Mouse (Mus musculus) kidney, postnatal 25 days (tissue): ENCODE data around the gene Hist1h3i.
"Not testable (repeated sequence)": the region's sequence is repeated elsewhere in the genome, so short reads cannot be mapped to it uniquely, and the experiment has no call there.

Experiments
- DNase-seq, 2 experiments: peaks; one replicate each; pipeline ENCODE4 v3.0.0; 2021; ENCODE audit warnings: mixed read lengths in 2 of 2

The Hist1h3i gene

GRCm38 (mm10) chr13:21783255-21783617 is at the start of gene Hist1h3i:
Gene Hist1h3i, minus strand, starts transcription at chr13:21783370.
- DNase-seq = peak; percentile 52 to 65

GRCm38 (mm10) chr13:21831418-21832394 is 48.5 kb upstream of the Hist1h3i start, which contains the start of gene Hist1h4n:
Gene Hist1h4n, minus strand, starts transcription at chr13:21832196.
- peak in 1 of 2 experiments; percentile 21 for DNase-seq

GRCm38 (mm10) chr13:21830344-21830743 is 47.2 kb upstream of the Hist1h3i start:
- DNase-seq = no peak

GRCm38 (mm10) chr13:21828511-21828910 is 45.3 kb upstream of the Hist1h3i start:
- DNase-seq = no peak

GRCm38 (mm10) chr13:21820082-21820890 is 37.1 kb upstream of the Hist1h3i start:
- not testable (repeated sequence) for DNase-seq

- DNase-seq = not testable (repeated sequence)
Observed at GRCm38 (mm10) chr13:21812092-21812491, 28.9 kb upstream of the Hist1h3i start.

- peak; percentile 44 to 46 for DNase-seq
Observed at GRCm38 (mm10) chr13:21811539-21811938, 28.4 kb upstream of the Hist1h3i start, which contains the start of gene Hist1h4m. Gene Hist1h4m, plus strand, starts transcription at chr13:21811746.

- DNase-seq = not testable (repeated sequence)
Observed at GRCm38 (mm10) chr13:21811074-21811473, 27.9 kb upstream of the Hist1h3i start.

GRCm38 (mm10) chr13:21810073-21810472 is 26.9 kb upstream of the Hist1h3i start, which contains the start of the genes Hist1h2bq and Hist1h2ao:
Gene Hist1h2bq, minus strand, starts transcription at chr13:21810197.
Gene Hist1h2ao, plus strand, starts transcription at chr13:21810465.
- not testable (repeated sequence) for DNase-seq

GRCm38 (mm10) chr13:21803058-21803457 is 19.9 kb upstream of the Hist1h3i start:
- not testable (repeated sequence) for DNase-seq

GRCm38 (mm10) chr13:21797163-21797562 is 14.0 kb upstream of the Hist1h3i start:
- not testable (repeated sequence) for DNase-seq

- DNase-seq = no peak
Observed at GRCm38 (mm10) chr13:21795584-21795983, 12.4 kb upstream of the Hist1h3i start.

- DNase-seq = no peak
Observed at GRCm38 (mm10) chr13:21790601-21791283, 7.6 kb upstream of the Hist1h3i start.

- DNase-seq = no peak
Observed at GRCm38 (mm10) chr13:21789925-21790324, 6.8 kb upstream of the Hist1h3i start.

- DNase-seq = no peak
Observed at GRCm38 (mm10) chr13:21787760-21788593, 4.8 kb upstream of the Hist1h3i start.

GRCm38 (mm10) chr13:21786899-21787629 is 3.9 kb upstream of the Hist1h3i start, which contains the start of the genes Hist1h2an and Hist1h2bp:
Gene Hist1h2an, minus strand, starts transcription at chr13:21787218.
Gene Hist1h2bp, plus strand, starts transcription at chr13:21787461.
- peak; percentile 88 to 90 for DNase-seq

GRCm38 (mm10) chr13:21786189-21786898 is 3.2 kb upstream of the Hist1h3i start:
- DNase-seq = no peak

- no peak for DNase-seq
Observed at GRCm38 (mm10) chr13:21784311-21784710, 1.1 kb upstream of the Hist1h3i start.

- peak in 1 of 2 experiments; percentile 13 for DNase-seq
Observed at GRCm38 (mm10) chr13:21783734-21784161, 578 bp upstream of the Hist1h3i start.
